Mouse (Mus musculus) urinary bladder, postnatal 4 days (tissue): ENCODE results near the gene Olfr1382.
"Not testable (repeated sequence)": the region's sequence is repeated elsewhere in the genome, so short reads cannot be mapped to it uniquely, and the experiment has no call there.

Experiments used
- DNase-seq, 2 experiments: peaks; one replicate each; pipeline ENCODE4 v3.0.0; 2021 to 2022; ENCODE audit warnings: low spot score in 2 of 2

The Olfr1382 gene

GRCm38 (mm10) chr11:49527947-49528346, at the start of gene Olfr1382:
Olfr1382 (plus strand) TSS chr11:49528247.
- no peak for DNase-seq

GRCm38 (mm10) chr11:49485973-49486372, 42.1 kb upstream of the Olfr1382 start:
- no peak for DNase-seq

GRCm38 (mm10) chr11:49488770-49489169, 39.3 kb upstream of the Olfr1382 start, which contains the start of gene Olfr1385:
Olfr1385 (plus strand) TSS chr11:49489070.
- DNase-seq, result not testable (repeated sequence)

GRCm38 (mm10) chr11:49518086-49518485, 10.0 kb upstream of the Olfr1382 start:
- DNase-seq, result no peak

GRCm38 (mm10) chr11:49519348-49519747, 8.7 kb upstream of the Olfr1382 start, which contains the start of gene Olfr1383:
Olfr1383 (plus strand) TSS chr11:49519648.
- no peak for DNase-seq

GRCm38 (mm10) chr11:49532761-49533160, 4.7 kb downstream of the Olfr1382 start:
- DNase-seq, result no peak

- not testable (repeated sequence) for DNase-seq
Observed at GRCm38 (mm10) chr11:49536631-49537030, 8.6 kb downstream of the Olfr1382 start.

- DNase-seq, result not testable (repeated sequence)
Observed at GRCm38 (mm10) chr11:49543149-49543548, 15.1 kb downstream of the Olfr1382 start, which contains the start of gene Olfr1381. Olfr1381 (plus strand) TSS chr11:49543449.

GRCm38 (mm10) chr11:49554033-49554432, 26.0 kb downstream of the Olfr1382 start:
- not testable (repeated sequence) for DNase-seq

GRCm38 (mm10) chr11:49556578-49556977, 28.5 kb downstream of the Olfr1382 start, which contains the start of gene Olfr1380:
Olfr1380 (plus strand) TSS chr11:49556878.
- not testable (repeated sequence) for DNase-seq

GRCm38 (mm10) chr11:49575054-49575453, 47.0 kb downstream of the Olfr1382 start:
- DNase-seq, result not testable (repeated sequence)

- not testable (repeated sequence) for DNase-seq
Observed at GRCm38 (mm10) chr11:49580452-49580851, 52.4 kb downstream of the Olfr1382 start.
